Mouse (Mus musculus): ENCODE data around the gene Nav2. TPM values are rescaled to one million over a fixed set of nuclear protein-coding genes. Genes with fewer than 3 reads are reported as not detected.

The Nav2 gene
- polyA plus RNA-seq, 1 experiment from 2014 or later: 18.2 TPM

DNA sequence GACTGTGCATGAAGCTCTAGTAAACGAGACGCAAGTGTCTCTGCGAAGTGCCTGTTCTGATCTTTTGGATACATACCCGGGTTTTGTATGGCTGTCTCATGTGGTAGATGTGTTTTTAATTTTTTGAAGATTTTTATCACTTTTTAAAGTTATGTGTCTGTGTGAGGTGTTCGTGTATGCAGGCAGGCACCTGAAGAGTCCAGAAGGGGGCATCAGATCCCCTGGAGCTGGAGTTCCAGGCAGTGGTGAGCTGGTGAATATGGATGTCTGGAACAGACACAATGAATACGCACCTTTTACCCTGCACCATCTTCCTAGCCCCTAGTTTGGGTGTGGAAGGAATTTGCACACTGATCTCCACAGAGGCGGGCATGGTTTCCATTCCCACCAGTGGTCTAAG lies 214.0 kb downstream of the Nav2 start:
- Histone ChIP-seq H3K27ac (ENCODE audit: low read length) (no peak overlapping the region), H3K27me3 (ENCODE audit: control insufficient read depth, insufficient read depth, low read length) (peaks cover 8% of the 10 kb centered on the region), H3K4me3 (replicated peaks; ENCODE audit: low read length) (no peak overlapping the region), H3K4me1 (ENCODE audit: control insufficient read depth, insufficient read depth, low read length) (no peaks in the 10 kb centered on the region), H3K36me3 (ENCODE audit: control insufficient read depth, insufficient read depth, low read length) (no peaks in the 10 kb centered on the region), H3K4me2 (ENCODE audit: low read depth, low read length) (no peak overlapping the region), H3K9ac (ENCODE audit: low read length) (no peak overlapping the region), H3K9me3 (replicated peaks; ENCODE audit: control insufficient read depth, low read length) (no peaks in the 10 kb centered on the region)
- ATAC-seq (ENCODE audit: insufficient read depth, low FRiP score): no peak
- 63% methylated on average over 7 of the region's 7 CpGs for WGBS

DNA sequence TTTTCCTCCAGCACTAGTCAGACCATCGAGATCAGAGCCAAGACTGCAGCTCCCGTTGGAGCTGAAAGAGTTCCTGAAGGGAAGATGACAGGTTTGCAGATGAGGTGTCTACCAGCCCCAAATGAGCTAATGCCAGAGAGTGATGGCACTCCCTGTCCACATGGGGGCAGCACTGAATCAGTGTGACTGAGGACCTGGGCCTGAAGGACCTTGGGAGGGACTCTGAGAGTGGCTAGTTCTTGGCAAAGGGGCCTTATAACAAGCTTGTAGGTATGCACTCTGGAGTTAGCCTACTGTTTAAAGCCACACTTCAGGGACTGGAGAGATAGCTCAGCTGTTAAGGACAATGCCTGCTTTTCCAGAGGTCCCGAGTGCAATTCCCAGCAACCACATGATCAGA lies 217.0 kb downstream of the Nav2 start:
- no peak overlapping the region for H3K4me3 ChIP-seq (replicated peaks; ENCODE audit: low read length)
- 0 out of 2 replicates have a peak, but pooled peaks cover 4% of the 10 kb centered on the region for H3K27me3 ChIP-seq (ENCODE audit: control insufficient read depth, insufficient read depth, low read length)
- no peak for ATAC-seq (ENCODE audit: insufficient read depth, low FRiP score)
- H3K4me2 ChIP-seq (ENCODE audit: low read depth, low read length): no peak overlapping the region
- H3K4me1 ChIP-seq (ENCODE audit: control insufficient read depth, insufficient read depth, low read length): no peaks in the 10 kb centered on the region
- no peak overlapping the region for H3K9ac ChIP-seq (ENCODE audit: low read length)
- no peaks in the 10 kb centered on the region for H3K36me3 ChIP-seq (ENCODE audit: control insufficient read depth, insufficient read depth, low read length)
- WGBS: 36% methylated on average over 3 of the region's 3 CpGs
- H3K27ac ChIP-seq (ENCODE audit: low read length): no peak overlapping the region
- no peaks in the 10 kb centered on the region for H3K9me3 ChIP-seq (replicated peaks; ENCODE audit: control insufficient read depth, low read length)

DNA sequence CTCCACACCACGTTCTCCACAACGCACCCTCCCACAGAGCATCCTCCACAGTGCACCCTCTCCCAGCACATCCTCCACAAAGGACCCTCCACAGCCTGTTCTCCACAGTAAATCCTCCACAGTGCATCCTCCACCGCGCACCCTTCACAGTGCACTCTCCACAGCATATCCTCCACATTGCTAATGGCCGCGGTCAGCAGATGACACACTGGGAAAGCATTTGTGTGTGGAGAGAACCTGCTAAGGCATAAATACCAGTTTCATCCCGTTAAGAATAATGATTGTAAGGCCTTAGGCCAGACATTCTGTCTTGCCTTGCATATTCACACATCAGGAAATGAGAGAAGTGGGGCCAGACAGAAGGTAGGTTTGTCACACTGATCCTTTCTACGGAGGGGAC lies 219.7 kb downstream of the Nav2 start:
- WGBS: 73% methylated on average over 8 of the region's 8 CpGs
- ATAC-seq (ENCODE audit: insufficient read depth, low FRiP score): no peak

DNA sequence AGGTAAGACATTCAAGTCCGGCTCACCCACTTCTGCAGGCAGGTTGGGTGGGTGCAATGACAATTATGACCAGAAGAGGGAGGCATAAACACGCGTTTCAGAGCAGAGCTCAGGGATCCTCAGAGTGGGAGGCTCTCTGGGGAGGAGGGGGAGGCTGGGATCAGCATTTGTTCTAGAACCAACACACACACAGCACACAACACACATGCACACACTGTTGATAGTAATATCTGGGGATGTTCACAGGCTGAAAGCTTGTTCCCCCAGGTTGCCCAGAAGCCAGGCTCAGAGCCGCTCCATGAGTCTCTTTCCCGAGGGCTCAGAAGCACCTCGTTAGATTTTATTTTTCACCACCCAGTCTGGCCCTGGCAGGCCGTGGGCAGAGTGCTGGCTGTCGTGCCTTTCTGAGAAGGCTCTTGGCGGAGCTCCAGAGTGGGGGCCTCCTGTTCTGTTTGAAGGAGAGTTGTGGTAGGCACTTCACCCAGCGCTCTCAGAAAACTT lies 224.4 kb downstream of the Nav2 start:
- Histone ChIP-seq H3K4me3 (replicated peaks; ENCODE audit: low read length) (no peak overlapping the region), H3K36me3 (ENCODE audit: control insufficient read depth, insufficient read depth, low read length) (no peaks in the 10 kb centered on the region), H3K27me3 (ENCODE audit: control insufficient read depth, insufficient read depth, low read length) (no peaks in the 10 kb centered on the region), H3K4me2 (ENCODE audit: low read depth, low read length) (0 out of 2 replicates have a peak overlapping the region, but pooled peaks have one; percentile 3), H3K27ac (ENCODE audit: low read length) (no peak overlapping the region), H3K9ac (ENCODE audit: low read length) (no peak overlapping the region), H3K9me3 (replicated peaks; ENCODE audit: control insufficient read depth, low read length) (no peaks in the 10 kb centered on the region), H3K4me1 (ENCODE audit: control insufficient read depth, insufficient read depth, low read length) (peaks cover 5% of the 10 kb centered on the region; the same call in 1 of the 2 replicates)
- ATAC-seq (ENCODE audit: insufficient read depth, low FRiP score): peak; percentile 65; the same call in 1 of the 2 replicates
- WGBS: 33% methylated on average over 10 of the region's 10 CpGs

More for the DNA sequence above, 219.7 kb downstream of the Nav2 start:
- H3K9ac ChIP-seq (ENCODE audit: low read length): no peak overlapping the region
- H3K4me2 ChIP-seq (ENCODE audit: low read depth, low read length): no peak overlapping the region
- H3K27me3 ChIP-seq (ENCODE audit: control insufficient read depth, insufficient read depth, low read length): no peaks in the 10 kb centered on the region
- no peak overlapping the region for H3K27ac ChIP-seq (ENCODE audit: low read length)
- no peak overlapping the region for H3K4me3 ChIP-seq (replicated peaks; ENCODE audit: low read length)
- no peaks in the 10 kb centered on the region for H3K9me3 ChIP-seq (replicated peaks; ENCODE audit: control insufficient read depth, low read length)
- peaks cover 4% of the 10 kb centered on the region; the same call in 1 of the 2 replicates for H3K4me1 ChIP-seq (ENCODE audit: control insufficient read depth, insufficient read depth, low read length)
- no peaks in the 10 kb centered on the region for H3K36me3 ChIP-seq (ENCODE audit: control insufficient read depth, insufficient read depth, low read length)

DNA sequence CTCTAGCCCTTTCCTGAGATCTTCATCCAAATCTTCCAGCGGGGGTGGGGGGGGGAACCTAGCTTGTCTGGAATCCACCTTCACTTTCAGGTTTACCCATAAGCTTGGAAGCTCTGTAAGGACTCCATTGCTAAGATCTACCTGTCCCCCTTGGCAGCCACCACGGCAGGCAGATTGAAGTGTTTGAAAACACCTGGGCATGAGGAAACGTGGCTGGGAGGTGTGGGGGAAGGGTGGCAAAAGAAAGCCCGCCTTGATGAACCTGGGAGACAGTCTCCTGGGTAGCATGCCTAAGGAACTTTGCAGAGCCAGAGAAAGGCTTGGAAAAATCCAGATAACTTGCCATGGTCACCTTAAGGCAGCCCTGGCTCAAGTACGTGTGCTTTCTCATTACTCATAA lies 225.9 kb downstream of the Nav2 start:
- Histone ChIP-seq H3K27me3 (ENCODE audit: control insufficient read depth, insufficient read depth, low read length) (no peaks in the 10 kb centered on the region), H3K9ac (ENCODE audit: low read length) (no peak overlapping the region), H3K9me3 (replicated peaks; ENCODE audit: control insufficient read depth, low read length) (no peaks in the 10 kb centered on the region), H3K36me3 (ENCODE audit: control insufficient read depth, insufficient read depth, low read length) (no peaks in the 10 kb centered on the region), H3K4me3 (replicated peaks; ENCODE audit: low read length) (no peak overlapping the region), H3K4me1 (ENCODE audit: control insufficient read depth, insufficient read depth, low read length) (peaks cover 5% of the 10 kb centered on the region; the same call in 1 of the 2 replicates), H3K27ac (ENCODE audit: low read length) (no peak overlapping the region), H3K4me2 (ENCODE audit: low read depth, low read length) (no peak overlapping the region)
- WGBS: 60% methylated on average over 5 of the region's 5 CpGs
- no peak for ATAC-seq (ENCODE audit: insufficient read depth, low FRiP score)

DNA sequence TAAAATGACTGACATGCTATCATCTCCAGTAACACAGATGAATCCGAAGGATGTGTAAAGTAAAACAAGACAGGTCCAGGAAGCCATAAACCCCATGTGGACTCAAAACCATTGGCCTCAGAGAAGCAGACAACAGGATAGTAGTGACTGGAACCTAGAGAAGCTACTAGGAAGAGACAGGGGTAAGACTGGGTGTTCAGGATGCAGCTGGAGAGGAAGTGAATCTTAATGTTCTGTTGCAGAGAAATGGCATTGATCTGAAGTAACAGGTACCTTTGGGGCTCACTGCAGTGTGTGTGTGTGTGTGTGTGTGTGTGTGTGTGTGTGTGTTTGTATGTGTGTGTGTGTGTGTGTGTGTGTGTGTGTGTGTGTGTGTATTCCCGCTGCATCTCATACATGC lies 231.2 kb downstream of the Nav2 start:
- no peak for ATAC-seq (ENCODE audit: insufficient read depth, low FRiP score)
- Histone ChIP-seq H3K9ac (ENCODE audit: low read length) (no peak overlapping the region), H3K4me1 (ENCODE audit: control insufficient read depth, insufficient read depth, low read length) (no peaks in the 10 kb centered on the region), H3K9me3 (replicated peaks; ENCODE audit: control insufficient read depth, low read length) (no peaks in the 10 kb centered on the region; the same call in 1 of the 2 replicates), H3K36me3 (ENCODE audit: control insufficient read depth, insufficient read depth, low read length) (no peaks in the 10 kb centered on the region), H3K4me3 (replicated peaks; ENCODE audit: low read length) (no peak overlapping the region), H3K27me3 (ENCODE audit: control insufficient read depth, insufficient read depth, low read length) (no peaks in the 10 kb centered on the region), H3K27ac (ENCODE audit: low read length) (no peak overlapping the region), H3K4me2 (ENCODE audit: low read depth, low read length) (no peak overlapping the region)
- 85% methylated on average over 2 of the region's 2 CpGs for WGBS

DNA sequence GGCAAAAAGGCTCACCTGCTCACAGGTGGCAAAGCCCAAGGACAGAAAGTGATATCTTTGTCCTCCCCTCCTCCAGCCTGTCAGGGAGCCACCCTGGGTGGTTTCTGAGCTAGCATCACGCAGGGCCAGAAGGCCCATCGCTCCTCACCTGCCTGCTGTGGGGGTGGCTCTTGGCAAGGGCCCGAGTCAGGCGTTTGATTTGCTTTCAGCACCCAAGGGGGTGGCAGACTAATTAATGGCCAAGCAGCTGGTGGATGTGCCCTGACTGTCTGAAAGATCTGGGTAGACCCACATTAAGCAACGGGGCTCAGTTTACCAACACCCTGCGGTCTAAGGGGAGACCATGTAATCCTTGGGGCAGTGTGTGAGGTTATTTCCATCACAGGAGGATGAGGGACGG lies 235.4 kb downstream of the Nav2 start:
- no peak overlapping the region for H3K9ac ChIP-seq (ENCODE audit: low read length)
- 0 out of 2 replicates have a peak, but pooled peaks cover 4% of the 10 kb centered on the region for H3K4me1 ChIP-seq (ENCODE audit: control insufficient read depth, insufficient read depth, low read length)
- H3K9me3 ChIP-seq (replicated peaks; ENCODE audit: control insufficient read depth, low read length): no peaks in the 10 kb centered on the region; the same call in 1 of the 2 replicates
- no peak overlapping the region for H3K4me2 ChIP-seq (ENCODE audit: low read depth, low read length)
- no peak for ATAC-seq (ENCODE audit: insufficient read depth, low FRiP score)
- no peaks in the 10 kb centered on the region for H3K27me3 ChIP-seq (ENCODE audit: control insufficient read depth, insufficient read depth, low read length)
- H3K36me3 ChIP-seq (ENCODE audit: control insufficient read depth, insufficient read depth, low read length): no peaks in the 10 kb centered on the region
- no peak overlapping the region for H3K27ac ChIP-seq (ENCODE audit: low read length)
- 86% methylated on average over 7 of the region's 7 CpGs for WGBS
- H3K4me3 ChIP-seq (replicated peaks; ENCODE audit: low read length): no peak overlapping the region

DNA sequence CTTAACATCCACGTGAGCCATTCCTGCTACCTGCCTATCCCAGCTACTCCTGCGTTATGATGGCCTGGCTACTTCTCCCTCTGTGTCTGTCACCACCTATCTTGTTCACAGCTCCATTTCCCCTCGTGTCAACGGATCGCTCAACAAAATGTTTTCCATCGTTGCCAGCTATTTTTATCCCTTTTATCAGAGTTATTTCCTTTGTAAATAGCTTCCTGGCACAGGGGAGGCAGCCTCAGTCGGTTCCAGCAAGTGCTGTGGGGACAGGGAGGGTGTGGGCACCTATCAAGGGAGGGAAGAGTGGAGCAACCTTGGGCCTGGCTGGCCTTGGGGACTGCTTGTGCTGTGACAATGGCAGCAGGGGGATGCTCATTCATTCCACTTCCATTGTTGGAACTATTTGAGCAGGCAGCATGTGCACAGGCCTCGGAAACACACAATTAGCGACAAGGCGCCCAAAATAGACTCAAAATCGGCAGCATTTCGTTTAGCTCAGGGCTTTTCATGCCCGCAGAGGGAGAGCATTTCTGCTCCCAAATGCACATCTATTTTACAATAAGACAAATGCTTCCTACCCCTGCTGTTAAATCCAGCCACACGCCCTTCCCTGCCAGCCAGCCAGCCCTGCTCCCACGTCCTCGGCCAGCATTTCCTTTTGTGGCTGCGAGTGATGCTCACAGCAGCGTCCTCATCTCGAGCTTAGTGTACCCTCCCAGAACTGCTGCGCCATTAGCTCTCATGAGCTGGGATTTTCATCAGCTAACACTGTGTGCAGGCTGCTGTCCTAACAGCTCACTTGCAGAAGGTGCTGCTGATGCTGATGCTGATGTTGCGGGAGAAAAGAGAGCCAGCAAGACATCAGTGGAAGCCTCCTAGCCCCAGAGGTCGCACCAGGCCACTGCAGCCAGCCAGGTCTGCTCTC lies 237.5 kb downstream of the Nav2 start:
- peak overlapping the region; percentile 40; the same call in 1 of the 2 replicates for H3K27ac ChIP-seq (ENCODE audit: low read length)
- H3K36me3 ChIP-seq (ENCODE audit: control insufficient read depth, insufficient read depth, low read length): no peaks in the 10 kb centered on the region
- peak; percentile 76; the same call in 1 of the 2 replicates for ATAC-seq (ENCODE audit: insufficient read depth, low FRiP score)
- no peaks in the 10 kb centered on the region; the same call in 1 of the 2 replicates for H3K9me3 ChIP-seq (replicated peaks; ENCODE audit: control insufficient read depth, low read length)
- H3K27me3 ChIP-seq (ENCODE audit: control insufficient read depth, insufficient read depth, low read length): no peaks in the 10 kb centered on the region
- H3K4me2 ChIP-seq (ENCODE audit: low read depth, low read length): no peak overlapping the region
- 53% methylated on average over 22 of the region's 22 CpGs for WGBS
- 0 out of 2 replicates have a peak, but pooled peaks cover 4% of the 10 kb centered on the region for H3K4me1 ChIP-seq (ENCODE audit: control insufficient read depth, insufficient read depth, low read length)
- H3K9ac ChIP-seq (ENCODE audit: low read length): 0 out of 2 replicates have a peak overlapping the region, but pooled peaks have one; percentile 27
- H3K4me3 ChIP-seq (replicated peaks; ENCODE audit: low read length): no peak overlapping the region

DNA sequence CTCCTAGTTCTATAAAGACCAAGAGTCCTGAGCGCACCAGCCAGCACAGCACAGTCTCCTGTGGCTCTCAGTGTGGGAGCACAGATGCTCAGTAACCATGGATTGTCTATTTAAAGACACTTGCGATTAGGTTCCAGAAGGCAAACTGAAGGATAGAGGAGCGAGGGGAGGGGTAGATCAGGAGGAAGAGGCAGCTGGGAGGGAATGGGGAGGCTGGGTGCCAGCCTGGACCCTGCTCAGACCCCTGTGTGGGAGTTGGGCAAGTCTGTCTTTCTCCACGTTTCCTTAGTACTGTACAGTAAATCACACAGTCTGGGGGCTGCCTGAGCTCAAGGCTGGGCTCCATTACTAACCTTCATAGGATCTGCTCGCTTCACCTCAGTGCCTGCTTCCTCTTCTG lies 243.8 kb downstream of the Nav2 start:
- Histone ChIP-seq H3K4me3 (replicated peaks; ENCODE audit: low read length) (no peak overlapping the region), H3K9me3 (replicated peaks; ENCODE audit: control insufficient read depth, low read length) (no peaks in the 10 kb centered on the region), H3K27ac (ENCODE audit: low read length) (no peak overlapping the region), H3K27me3 (ENCODE audit: control insufficient read depth, insufficient read depth, low read length) (no peaks in the 10 kb centered on the region), H3K36me3 (ENCODE audit: control insufficient read depth, insufficient read depth, low read length) (no peaks in the 10 kb centered on the region), H3K4me1 (ENCODE audit: control insufficient read depth, insufficient read depth, low read length) (no peaks in the 10 kb centered on the region), H3K9ac (ENCODE audit: low read length) (no peak overlapping the region), H3K4me2 (ENCODE audit: low read depth, low read length) (no peak overlapping the region)
- 59% methylated on average over 5 of the region's 5 CpGs for WGBS
- no peak for ATAC-seq (ENCODE audit: insufficient read depth, low FRiP score)
